Mouse (Mus musculus) mammary gland, adult 2 months (tissue): ENCODE data around the gene Spsb2. TPM values are rescaled to one million over a fixed set of nuclear protein-coding genes. Genes with fewer than 3 reads are reported as not detected.

Source experiments
- polyA plus RNA-seq: library from polyadenylated mRNA; depleted of rRNA; stranded (reverse); fragments of >200 nt; gene quantifications from 2 replicates; pipeline ENCODE4 v1.2.3, GENCODE M21; 2012; ENCODE audit warnings: low replicate concordance; rRNA removed

The Spsb2 gene
- 16.4 and 26.4 TPM in 2 replicates for polyA plus RNA-seq

GRCm38 (mm10) chr6:124808358-124809012 is at the start of gene Spsb2:
TSS of gene Spsb2 (plus strand) at chr6:124808661.

GRCm38 (mm10) chr6:124769101-124769765 is 39.2 kb upstream of the Spsb2 start, which contains the start of gene Eno2:
TSS of gene Eno2 (minus strand) at chr6:124769673.

GRCm38 (mm10) chr6:124779222-124779983 is 29.1 kb upstream of the Spsb2 start, which contains the start of gene Lrrc23:
TSS of gene Lrrc23 (minus strand) at chr6:124779727.

GRCm38 (mm10) chr6:124813933-124814332 is 5.5 kb downstream of the Spsb2 start, which contains the start of gene Tpi1:
TSS of gene Tpi1 (minus strand) at chr6:124814296.

DNA sequence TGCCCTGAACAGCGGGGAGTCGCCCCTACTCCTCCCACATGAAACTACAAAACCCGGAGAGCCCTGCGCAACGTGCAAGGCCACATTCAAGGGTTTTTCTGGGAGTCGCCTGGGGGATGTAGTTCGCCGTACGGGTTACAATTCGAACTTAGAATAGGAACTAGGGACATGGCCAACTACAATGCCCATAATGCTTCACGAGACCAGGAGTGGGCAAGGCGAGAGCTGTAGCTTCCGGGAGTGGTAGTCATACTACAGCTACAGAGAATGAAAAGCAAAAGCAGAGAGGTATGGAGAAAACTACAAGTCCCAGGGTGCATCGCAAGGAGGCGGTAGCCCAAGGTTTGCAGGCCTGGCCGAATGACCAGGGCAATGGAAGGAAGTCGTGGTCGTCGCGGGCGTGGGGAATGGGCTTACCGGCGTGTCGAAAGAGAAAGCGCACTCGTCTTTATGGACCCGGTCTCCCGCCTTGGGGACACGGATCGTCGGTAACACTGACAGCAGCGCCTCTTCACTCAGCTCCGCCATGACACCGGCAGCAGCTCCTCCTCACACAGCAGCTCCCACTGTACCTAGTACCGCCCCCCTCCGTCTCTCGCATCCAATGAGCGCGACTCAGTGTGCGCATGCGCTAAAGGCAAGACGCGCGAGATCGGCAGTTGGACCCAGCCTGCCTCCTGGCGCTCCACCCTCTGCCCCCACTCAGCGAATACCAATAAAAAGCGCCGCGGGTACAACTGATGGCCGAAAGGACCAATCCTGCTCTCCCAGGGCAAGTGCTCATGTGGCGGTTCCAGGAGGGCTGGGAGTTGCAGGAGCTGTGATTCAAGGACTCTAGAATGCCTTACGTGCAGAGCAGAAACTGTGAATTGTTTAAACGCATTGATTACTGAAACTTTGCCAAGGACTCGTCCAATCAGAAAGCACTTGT is 20.7 kb downstream of the Spsb2 start, which contains the start of the genes Usp5 and Cdca3:
TSS of gene Usp5 (minus strand) at position 617 of the 931 bp plus-strand sequence.
TSS of gene Cdca3 (plus strand) at position 680 of the 931 bp plus-strand sequence.

DNA sequence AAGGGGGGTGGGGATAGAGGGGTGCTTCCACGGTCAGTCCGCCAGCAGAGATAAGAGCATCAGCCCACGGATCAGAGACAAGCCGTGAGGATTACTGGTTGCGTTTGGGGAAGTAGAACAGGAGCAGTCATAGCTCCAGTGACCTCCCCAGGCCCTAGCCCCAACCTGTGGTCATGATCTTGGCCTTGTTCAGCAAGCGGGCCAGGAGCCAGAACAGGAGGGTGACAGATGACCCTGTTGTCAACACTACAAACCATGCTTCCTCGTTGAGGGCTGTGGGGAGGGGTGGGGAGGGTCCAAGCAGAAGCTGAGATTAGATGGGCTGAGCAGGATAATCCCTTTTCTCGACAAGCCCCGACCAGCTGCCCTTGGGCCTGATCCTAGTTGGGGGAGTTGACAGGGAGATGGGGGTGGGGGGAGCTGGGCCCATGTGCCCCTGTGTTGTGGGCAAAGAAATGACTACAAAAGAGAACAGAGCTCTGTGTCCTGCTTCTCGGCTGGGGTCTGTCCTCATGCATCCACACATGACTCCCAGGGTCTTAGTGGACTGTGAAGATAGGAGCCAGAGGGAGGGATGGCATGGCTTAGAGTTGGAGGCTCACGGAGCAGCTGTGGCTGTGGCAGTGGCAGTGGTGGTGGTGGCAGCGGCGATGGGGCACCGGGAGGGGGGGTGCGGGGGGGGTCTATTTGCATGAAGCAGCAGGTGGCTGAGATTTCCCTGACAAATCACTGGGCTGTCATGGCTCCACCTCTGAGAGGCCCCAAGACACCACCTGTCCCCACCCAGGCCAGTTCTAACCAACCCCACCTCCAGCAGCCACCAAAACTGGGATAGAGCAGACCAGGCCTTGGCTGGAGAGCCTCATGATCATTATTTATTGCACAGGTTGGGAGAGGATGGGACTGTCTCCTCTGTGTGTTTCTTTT is 32.0 kb downstream of the Spsb2 start, which contains the start of gene Gnb3:
TSS of gene Gnb3 (minus strand) at position 35 of the 927 bp plus-strand sequence.

DNA sequence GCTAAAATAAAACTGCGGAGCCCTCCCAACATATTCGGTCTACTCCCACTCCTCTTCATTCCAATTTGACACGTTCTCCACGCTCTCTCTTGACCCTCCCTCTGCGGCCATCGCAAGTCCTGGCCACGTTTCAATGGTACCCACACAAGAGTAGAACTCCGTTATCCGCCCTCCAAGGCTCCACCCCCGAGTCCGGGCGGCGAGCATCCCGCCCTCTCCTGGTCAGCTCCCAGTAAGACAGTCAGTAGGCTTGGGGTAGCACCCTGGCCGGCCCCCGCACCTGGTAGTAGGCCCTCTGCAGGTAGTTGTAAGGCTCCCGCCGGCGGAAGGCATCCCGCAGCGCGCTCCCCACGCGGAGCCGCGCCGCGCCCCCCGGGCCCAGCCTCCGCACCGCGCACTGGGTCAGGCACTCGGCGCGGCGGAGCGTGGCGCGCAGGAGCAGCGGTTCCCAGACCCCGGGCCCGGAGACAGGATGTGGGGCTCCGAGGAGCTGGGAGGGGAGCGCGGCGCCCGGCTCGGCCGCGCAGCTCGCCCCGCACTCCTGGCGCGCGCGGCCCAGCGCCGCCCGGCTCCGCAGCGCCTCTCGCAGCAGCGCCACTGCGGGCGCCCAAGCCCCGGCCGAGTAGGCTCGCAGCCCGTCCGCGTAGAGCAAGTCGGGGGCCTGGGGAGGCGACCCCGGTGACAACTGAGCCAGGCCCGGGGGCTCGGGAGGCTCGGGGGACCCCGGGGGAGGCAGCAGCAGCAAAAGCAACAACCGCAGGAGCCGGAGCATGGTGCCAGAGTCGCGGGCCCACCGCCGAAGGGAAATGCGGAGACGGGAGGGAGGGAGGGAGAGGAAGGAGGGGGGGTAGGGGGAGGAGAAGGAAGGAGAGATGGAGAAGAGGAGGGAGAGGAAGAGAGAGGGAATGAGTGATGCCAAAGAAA is 48.7 kb downstream of the Spsb2 start, which contains the start of gene P3h3:
TSS of gene P3h3 (minus strand) at position 837 of the 924 bp plus-strand sequence.

Other genes with a start within 250 kb of the Spsb2 start
- 0.19 and 0.26 TPM in 2 replicates for gene C1rb, start 238.4 kb upstream of the Spsb2 start, polyA plus RNA-seq
- gene C1s2, start 172.6 kb upstream of the Spsb2 start, polyA plus RNA-seq: 0.10 and 0.45 TPM in 2 replicates
- 150 and 207 TPM in 2 replicates for gene Lpcat3, start 145.6 kb upstream of the Spsb2 start, polyA plus RNA-seq
- gene Emg1, start 96.5 kb upstream of the Spsb2 start, polyA plus RNA-seq: 37.9 and 58.8 TPM in 2 replicates
- 115 and 126 TPM in 2 replicates for gene Phb2, start 96.3 kb upstream of the Spsb2 start, polyA plus RNA-seq
- gene Ptpn6, start 69.9 kb upstream of the Spsb2 start, polyA plus RNA-seq: 82.7 and 124 TPM in 2 replicates
- 242 and 257 TPM in 2 replicates for gene Grcc10, start 67.3 kb upstream of the Spsb2 start, polyA plus RNA-seq
- not detected in 2 replicates for gene Gm45234, start 52.6 kb upstream of the Spsb2 start, polyA plus RNA-seq
- 25.6 and 59.6 TPM in 2 replicates for gene Atn1, start 52.1 kb upstream of the Spsb2 start, polyA plus RNA-seq
- gene Eno2, start 39.0 kb upstream of the Spsb2 start, polyA plus RNA-seq: 11.8 and 17.7 TPM in 2 replicates
- gene Lrrc23, start 28.9 kb upstream of the Spsb2 start, polyA plus RNA-seq: 0.76 and 1.5 TPM in 2 replicates
- gene Tpi1, start 5.6 kb downstream of the Spsb2 start, polyA plus RNA-seq: 313 and 1,090 TPM in 2 replicates
- 84.8 and 98.1 TPM in 2 replicates for gene Usp5, start 20.8 kb downstream of the Spsb2 start, polyA plus RNA-seq
- 7.1 and 9.3 TPM in 2 replicates for gene Cdca3, start 20.9 kb downstream of the Spsb2 start, polyA plus RNA-seq
- 0.55 TPM in 1 of 2 replicates, not detected in the other for gene Gnb3, start 31.6 kb downstream of the Spsb2 start, polyA plus RNA-seq
- gene P3h3, start 49.1 kb downstream of the Spsb2 start, polyA plus RNA-seq: 29.1 and 38.5 TPM in 2 replicates
- gene Gpr162, start 55.3 kb downstream of the Spsb2 start, polyA plus RNA-seq: 1.3 and 2.7 TPM in 2 replicates
- gene Cd4, start 79.6 kb downstream of the Spsb2 start, polyA plus RNA-seq: 25.7 and 33.5 TPM in 2 replicates
- 9.6 and 17.2 TPM in 2 replicates for gene Lag3, start 103.0 kb downstream of the Spsb2 start, polyA plus RNA-seq
- gene Ptms, start 111.4 kb downstream of the Spsb2 start, polyA plus RNA-seq: 1,592 and 1,640 TPM in 2 replicates
- gene Mlf2, start 122.7 kb downstream of the Spsb2 start, polyA plus RNA-seq: 328 and 380 TPM in 2 replicates
- 176 and 323 TPM in 2 replicates for gene Cops7a, start 156.9 kb downstream of the Spsb2 start, polyA plus RNA-seq
- gene Pianp, start 188.0 kb downstream of the Spsb2 start, polyA plus RNA-seq: 5.0 and 7.7 TPM in 2 replicates
- 61.5 and 67.0 TPM in 2 replicates for gene Zfp384, start 200.5 kb downstream of the Spsb2 start, polyA plus RNA-seq
- 37.4 and 67.5 TPM in 2 replicates for gene Ing4, start 231.1 kb downstream of the Spsb2 start, polyA plus RNA-seq
- 29.9 and 38.8 TPM in 2 replicates for gene Acrbp, start 241.0 kb downstream of the Spsb2 start, polyA plus RNA-seq